Mouse (Mus musculus) layer of hippocampus, adult 9-10 months (tissue): ENCODE data around the gene Mmp23.

ENCODE experiments used
- DNase-seq: peaks from one replicate; pipeline ENCODE4 v3.0.0; 2022; ENCODE audit warnings: low spot score

Mmp23 gene

DNA sequence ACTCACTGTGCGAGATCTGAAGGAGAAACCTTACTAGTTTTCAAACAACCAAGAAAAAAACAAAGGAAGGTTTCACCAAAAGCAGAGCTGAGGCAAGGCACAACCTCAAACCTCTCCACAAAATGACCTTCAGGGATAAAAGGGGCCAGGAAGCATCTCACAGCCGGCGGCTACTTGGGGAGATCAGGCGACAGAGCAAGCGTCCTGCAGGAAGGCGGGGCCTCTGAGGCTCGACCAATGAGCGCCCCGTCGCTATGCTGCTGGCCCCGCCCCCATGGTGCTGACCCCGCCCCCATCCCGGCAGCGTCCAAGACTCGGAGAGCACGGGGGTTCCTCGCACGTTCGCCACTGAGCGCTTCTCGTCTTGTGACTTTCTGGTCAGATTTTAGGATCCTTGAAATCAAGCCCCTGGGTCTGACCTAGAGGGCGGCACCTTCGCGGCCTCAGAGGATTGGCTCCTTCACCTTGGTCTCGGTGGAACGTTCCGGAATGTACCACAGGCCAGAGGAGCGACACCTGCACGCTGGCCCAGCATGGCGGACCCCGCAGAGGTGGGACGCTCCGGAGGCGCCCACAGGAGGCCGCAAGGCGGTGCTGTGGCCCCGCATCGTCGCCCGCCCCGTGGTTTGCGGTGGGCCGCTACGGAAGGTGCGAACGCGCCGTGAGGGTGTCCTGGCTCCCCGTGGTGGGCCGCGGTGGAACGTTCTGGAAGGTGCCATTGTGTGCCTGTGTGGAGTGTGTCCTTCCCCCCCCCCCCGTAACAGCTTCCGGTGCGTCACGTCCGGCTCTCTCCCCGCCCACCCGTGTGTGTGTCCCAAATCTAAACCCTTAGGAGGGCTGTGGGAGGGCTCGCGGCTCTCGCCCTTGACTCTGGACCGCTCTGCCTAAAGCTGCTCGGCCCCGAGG is 51.8 kb downstream of the Mmp23 start, which contains the start of gene Slc35e2:
Slc35e2 (plus strand) TSS at position 326 of the 906 bp plus-strand sequence.
- peak; percentile 96 for DNase-seq
